Mouse (Mus musculus): Measurements from ENCODE around the gene Rimklb. TPM values are rescaled to one million over a fixed set of nuclear protein-coding genes. Genes with fewer than 3 reads are reported as not detected.

The Rimklb gene
- total and polyA plus RNA-seq, 3 experiments = not detected

DNA sequence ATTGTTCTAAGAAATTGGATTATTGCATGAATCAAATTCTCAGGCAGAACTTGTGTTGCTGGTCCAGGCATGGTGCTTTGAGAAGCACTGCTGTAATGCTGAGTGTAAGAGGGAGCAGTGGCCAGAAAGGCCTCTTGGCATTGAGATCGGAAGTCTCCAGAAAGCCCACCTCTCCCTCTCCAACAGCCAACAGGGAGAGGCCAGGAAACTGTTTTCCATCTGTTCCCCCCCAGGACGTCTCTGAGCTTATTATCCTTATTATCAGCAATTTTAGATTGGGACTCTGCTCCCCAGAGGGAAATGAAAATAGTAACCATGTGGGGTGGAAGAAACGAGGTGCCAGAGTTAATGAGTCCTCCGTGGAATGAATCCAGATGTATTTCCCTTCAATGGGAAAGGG lies 82.2 kb downstream of the Rimklb start:
- dilution Hi-C loops (cut with MboI; ENCODE audit: extremely low pct_ligation_motif_present, extremely low pct_unique_long_range_greater_than_20kb, low sequenced_read_pairs) (no loop called here), in situ Hi-C loops (cut with MboI; ENCODE audit: low pct_ligation_motif_present, low pct_unique_long_range_greater_than_20kb, low sequenced_read_pairs) (no loop called here)
- Histone ChIP-seq H3K4me3 (replicated peaks in 1 of 3; ENCODE audit: low read depth in 2 of 3, low read length in 2 of 3, poor library complexity in 1 of 3) (no peak overlapping the region), H3K27me3 (replicated peaks) (no peaks in the 10 kb centered on the region), H3K4me1 (ENCODE audit: control insufficient read depth in 1 of 2, insufficient read depth in 2 of 2) (no peaks in the 10 kb centered on the region), H3K27ac (ENCODE audit: insufficient read depth, low read depth) (no peak overlapping the region), H3K36me3 (replicated peaks in 1 of 2; ENCODE audit: control insufficient read depth in 1 of 2, insufficient read depth in 1 of 2, low read length in 1 of 2) (no peaks in the 10 kb centered on the region), H3K9ac (ENCODE audit: insufficient read depth, low read depth) (no peak overlapping the region), H3K4me2 (ENCODE audit: insufficient read depth, low read depth, poor library complexity, severe bottlenecking) (no peak overlapping the region), H3K79me2 (replicated peaks; ENCODE audit: control insufficient read depth, extremely low read depth, insufficient read depth, poor library complexity, severe bottlenecking) (no peaks in the 10 kb centered on the region), H3K9me3 (replicated peaks; ENCODE audit: low read length) (no peaks in the 10 kb centered on the region)
- TF ChIP-seq SMC3 (IDR thresholded peaks at IDR 0.05; ENCODE audit: low read depth, low read length) (no peak), MAX (IDR thresholded peaks at IDR 0.05; ENCODE audit: low read length) (no peak), MEF2A (IDR thresholded peaks at IDR 0.05; ENCODE audit: borderline replicate concordance, low read depth, low read length) (no peak), USF2 (conservative IDR thresholded peaks at IDR 0.05; ENCODE audit: low read depth, low read length) (no peak), POLR2A (IDR thresholded peaks at IDR 0.05; ENCODE audit: low read depth, low read length) (no peak), ZKSCAN1 (IDR thresholded peaks at IDR 0.05; ENCODE audit: borderline replicate concordance, low read depth, low read length) (no peak), SIN3A (IDR thresholded peaks at IDR 0.05; ENCODE audit: low read length) (no peak), CTCF (conservative IDR thresholded peaks at IDR 0.05 in 1 of 2, IDR thresholded peaks at IDR 0.05 in 1 of 2; ENCODE audit: low read depth in 2 of 2, low read length in 2 of 2) (no peak), MAZ (IDR thresholded peaks at IDR 0.05; ENCODE audit: low read depth, low read length) (no peak), POLR2AphosphoS2 (IDR thresholded peaks at IDR 0.05; ENCODE audit: low read depth, low read length) (no peak), TBP (conservative IDR thresholded peaks at IDR 0.05; ENCODE audit: low read depth, low read length) (no peak), ELF1 (IDR thresholded peaks at IDR 0.05; ENCODE audit: low read depth, low read length) (no peak), MYC (IDR thresholded peaks at IDR 0.05; ENCODE audit: low read depth, low read length) (no peak), CHD1 (IDR thresholded peaks at IDR 0.05; ENCODE audit: low read depth, low read length) (no peak), PAX5 (IDR thresholded peaks at IDR 0.05; ENCODE audit: low read length) (no peak), RCOR1 (conservative IDR thresholded peaks at IDR 0.05; ENCODE audit: low read depth, low read length) (no peak)
- no peak for DNase-seq (ENCODE audit: extremely low read depth)

- H3K36me3 ChIP-seq (replicated peaks in 1 of 2; ENCODE audit: control insufficient read depth in 1 of 2, insufficient read depth in 1 of 2, low read length in 1 of 2) = no peaks in the 10 kb centered on the region
- H3K4me1 ChIP-seq (ENCODE audit: control insufficient read depth in 1 of 2, insufficient read depth in 2 of 2) = no peaks in the 10 kb centered on the region
- dilution Hi-C loops (cut with MboI; ENCODE audit: extremely low pct_ligation_motif_present, extremely low pct_unique_long_range_greater_than_20kb, low sequenced_read_pairs) = no loop called here
- no peak overlapping the region for H3K4me3 ChIP-seq (replicated peaks in 1 of 3; ENCODE audit: low read depth in 2 of 3, low read length in 2 of 3, poor library complexity in 1 of 3)
- no peak for TF ChIP-seq MAZ (IDR thresholded peaks at IDR 0.05; ENCODE audit: low read depth, low read length)
- TF ChIP-seq JUND (conservative IDR thresholded peaks at IDR 0.05; ENCODE audit: low read depth, low read length) = no peak
- TF ChIP-seq NRF1 (IDR thresholded peaks at IDR 0.05; ENCODE audit: low read depth, low read length) = no peak
- TF ChIP-seq SIN3A (IDR thresholded peaks at IDR 0.05; ENCODE audit: low read length) = no peak
- no peak for TF ChIP-seq RCOR1 (conservative IDR thresholded peaks at IDR 0.05; ENCODE audit: low read depth, low read length)
- TF ChIP-seq RAD21 (IDR thresholded peaks at IDR 0.05; ENCODE audit: low read depth, low read length) = no peak
- TF ChIP-seq ZC3H11A (IDR thresholded peaks at IDR 0.05; ENCODE audit: low read depth, low read length) = no peak
- TF ChIP-seq BHLHE40 (IDR thresholded peaks at IDR 0.05; ENCODE audit: low read depth, low read length) = no peak
- no peak for TF ChIP-seq ETS1 (conservative IDR thresholded peaks at IDR 0.05; ENCODE audit: low read depth, low read length)
- no peak for TF ChIP-seq USF2 (conservative IDR thresholded peaks at IDR 0.05; ENCODE audit: low read depth, low read length)
- H3K4me2 ChIP-seq (ENCODE audit: insufficient read depth, low read depth, poor library complexity, severe bottlenecking) = no peak overlapping the region
- no peak overlapping the region for H3K27ac ChIP-seq (ENCODE audit: insufficient read depth, low read depth)
- DNase-seq (ENCODE audit: extremely low read depth) = no peak
- H3K79me2 ChIP-seq (replicated peaks; ENCODE audit: control insufficient read depth, extremely low read depth, insufficient read depth, poor library complexity, severe bottlenecking) = no peaks in the 10 kb centered on the region
- no peaks in the 10 kb centered on the region for H3K9me3 ChIP-seq (replicated peaks; ENCODE audit: low read length)
- in situ Hi-C loops (cut with MboI; ENCODE audit: low pct_ligation_motif_present, low pct_unique_long_range_greater_than_20kb, low sequenced_read_pairs) = no loop called here
- no peak overlapping the region for H3K9ac ChIP-seq (ENCODE audit: insufficient read depth, low read depth)
- H3K27me3 ChIP-seq (replicated peaks) = peaks cover 10% of the 10 kb centered on the region
Observed at GRCm38 (mm10) chr6:122411281-122411680, 87.3 kb downstream of the Rimklb start.

Data from CH12.LX (cell line).